Mouse (Mus musculus) left cerebral cortex, postnatal 25 days (tissue): ENCODE measurements at regions not wholly inside any gene's neighbourhood (a gene's known extent, or its start where the extent isn't known, plus 50 kb on each side); places are given as distances from the start of the nearest gene placed in this dataset.

ENCODE experiments used
- DNase-seq, 2 experiments: peaks; one replicate each; pipeline ENCODE4 v3.0.0; 2022; ENCODE audit warnings: low spot score in 2 of 2, mixed read lengths in 1 of 2
- intact Hi-C: fragments of 180-260 bp; cut with DNase I; formaldehyde crosslinking; loops from one replicate; pipeline ENCODE4 v1.15.1; 2025

- no peak for DNase-seq
- intact Hi-C loops = no loop called here
Observed at GRCm38 (mm10) chr1:155041592-155041991, 57.8 kb downstream of the Ier5 start.

GRCm38 (mm10) chr1:155040939-155041371 lies 58.5 kb downstream of the Ier5 start:
- intact Hi-C loops = loop anchor here (1.0 kb wide), 1 partner anchor 12 kb away; no protein-coding TSS in a partner anchor
- peak in 1 of 2 experiments; percentile 58 for DNase-seq

- intact Hi-C loops = loop anchor here (1.0 kb wide), 1 partner anchor 11 kb away; no protein-coding TSS in a partner anchor
- peak in 1 of 2 experiments; percentile 68 for DNase-seq
Observed at GRCm38 (mm10) chr1:155040086-155040726, 59.2 kb downstream of the Ier5 start.

- DNase-seq = peak in 1 of 2 experiments; percentile 89
- intact Hi-C loops = no loop called here
Observed at GRCm38 (mm10) chr1:155038631-155039625, 60.5 kb downstream of the Ier5 start.

GRCm38 (mm10) chr1:155037479-155037878 lies 62.0 kb downstream of the Ier5 start:
- no peak for DNase-seq
- intact Hi-C loops = no loop called here

DNA sequence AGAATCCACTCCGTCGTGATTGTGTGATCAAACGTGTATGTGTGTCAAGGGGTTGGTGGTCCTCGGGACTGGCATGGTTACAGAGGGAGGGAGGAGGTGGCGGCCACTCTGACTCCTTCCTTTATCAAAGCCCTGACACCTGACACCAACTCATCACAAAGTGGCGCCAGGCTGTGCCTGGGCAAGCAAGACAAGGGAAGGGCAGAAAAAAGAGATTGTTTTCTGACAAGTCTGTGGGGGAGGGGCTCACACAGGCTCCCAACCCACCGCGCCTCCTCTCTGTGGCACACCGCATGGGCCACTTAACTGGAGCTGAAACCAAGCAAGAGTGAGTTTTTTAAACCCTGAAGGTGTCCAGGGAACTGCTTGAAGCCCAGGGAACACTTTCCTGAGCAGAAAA lies 68.5 kb downstream of the Ier5 start:
- intact Hi-C loops = no loop called here
- DNase-seq = no peak

GRCm38 (mm10) chr1:155029195-155029879 lies 70.1 kb downstream of the Ier5 start:
- peak; percentile 70 to 96 for DNase-seq
- intact Hi-C loops = loop anchor here (1.0 to 10.0 kb wide), 5 partner anchors 11 to 505 kb away; no protein-coding TSS in a partner anchor

DNA sequence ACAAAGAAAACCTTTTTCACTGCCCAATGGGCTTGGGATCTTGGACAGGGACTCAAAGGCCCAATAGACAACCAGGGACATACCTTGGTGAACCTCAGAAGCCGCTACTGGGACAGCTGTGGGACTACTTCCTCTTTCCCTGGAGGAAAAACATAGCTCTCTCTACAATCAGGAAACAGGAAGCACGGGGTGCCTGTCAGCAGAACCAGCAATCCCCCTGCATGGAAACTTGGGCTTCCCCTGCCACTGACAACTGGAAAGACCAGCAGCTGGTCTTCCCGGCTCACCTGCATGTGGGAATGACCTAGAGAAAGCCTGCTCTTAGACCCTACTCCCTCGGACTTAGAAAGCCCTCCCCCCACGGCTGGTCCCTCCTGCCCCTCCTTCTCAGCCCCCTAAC lies 70.7 kb downstream of the Ier5 start:
- intact Hi-C loops = loop anchor here (1.0 to 10.0 kb wide), 5 partner anchors 12 to 506 kb away; no protein-coding TSS in a partner anchor
- peak in 1 of 2 experiments; percentile 25 for DNase-seq

- DNase-seq = no peak
- intact Hi-C loops = loop anchor here (2.0 to 10.0 kb wide), 3 partner anchors 61 to 507 kb away; no protein-coding TSS in a partner anchor
Observed at GRCm38 (mm10) chr1:155028147-155028546, 71.3 kb downstream of the Ier5 start.

- DNase-seq = peak; percentile 52 to 84
- intact Hi-C loops = loop anchor here (2.0 to 10.0 kb wide), 3 partner anchors 197 to 507 kb away; no protein-coding TSS in a partner anchor
Observed at GRCm38 (mm10) chr1:155027583-155027982, 71.9 kb downstream of the Ier5 start.

- peak; percentile 91 to 93 for DNase-seq
- intact Hi-C loops = loop anchor here (2.0 to 10.0 kb wide), 3 partner anchors 199 to 509 kb away; no protein-coding TSS in a partner anchor
Observed at GRCm38 (mm10) chr1:155025862-155026478, 73.5 kb downstream of the Ier5 start.

- no peak for DNase-seq
- intact Hi-C loops = loop anchor here (10.0 kb wide), 1 partner anchor 511 kb away; no protein-coding TSS in a partner anchor
Observed at GRCm38 (mm10) chr1:155023324-155023723, 76.1 kb downstream of the Ier5 start.

GRCm38 (mm10) chr1:155015669-155016068 lies 83.8 kb downstream of the Ier5 start:
- DNase-seq = peak in 1 of 2 experiments; percentile 78
- intact Hi-C loops = no loop called here

- DNase-seq = no peak
- intact Hi-C loops = no loop called here
Observed at GRCm38 (mm10) chr1:155014944-155015343, 84.5 kb downstream of the Ier5 start.

DNA sequence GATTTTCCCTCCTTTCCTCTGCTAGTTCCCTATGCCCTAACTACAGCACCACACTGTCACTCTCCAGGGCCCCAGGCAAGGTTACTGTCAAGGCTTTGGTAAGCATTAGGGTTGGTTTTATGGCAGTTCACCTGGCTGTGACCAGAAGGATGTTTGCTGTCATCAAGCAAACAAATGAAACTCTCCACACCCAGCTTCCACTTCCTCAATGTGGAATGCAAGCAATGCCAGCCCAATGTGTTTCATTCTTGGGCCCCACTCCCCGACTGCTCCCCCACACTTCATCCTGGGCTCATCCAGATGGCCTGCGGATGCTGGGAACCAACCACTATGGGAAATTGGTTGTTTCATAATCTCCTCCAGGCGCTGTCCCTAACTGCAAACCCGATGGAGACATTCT lies 85.7 kb downstream of the Ier5 start:
- peak in 1 of 2 experiments; percentile 77 for DNase-seq
- intact Hi-C loops = no loop called here

DNA sequence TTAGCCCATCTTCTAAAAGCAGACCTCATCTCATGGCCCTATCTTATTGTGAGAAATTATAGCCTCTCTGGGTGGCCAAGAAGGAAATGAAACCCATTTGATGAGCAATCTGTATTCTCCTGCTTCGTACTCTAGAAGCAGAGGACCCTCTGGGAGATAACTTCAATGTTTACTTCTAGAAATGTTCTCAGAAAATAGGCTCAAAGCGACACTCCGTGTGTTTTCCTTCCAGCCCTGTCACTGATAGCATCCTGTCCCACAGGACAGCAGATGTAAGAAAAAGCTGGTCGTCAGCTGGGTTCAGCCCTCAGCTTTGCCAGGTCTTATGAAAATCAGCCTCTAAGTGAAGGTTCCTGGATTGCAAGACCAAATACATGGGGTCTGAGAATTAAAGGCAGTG lies 86.1 kb downstream of the Ier5 start:
- DNase-seq = no peak
- intact Hi-C loops = no loop called here

DNA sequence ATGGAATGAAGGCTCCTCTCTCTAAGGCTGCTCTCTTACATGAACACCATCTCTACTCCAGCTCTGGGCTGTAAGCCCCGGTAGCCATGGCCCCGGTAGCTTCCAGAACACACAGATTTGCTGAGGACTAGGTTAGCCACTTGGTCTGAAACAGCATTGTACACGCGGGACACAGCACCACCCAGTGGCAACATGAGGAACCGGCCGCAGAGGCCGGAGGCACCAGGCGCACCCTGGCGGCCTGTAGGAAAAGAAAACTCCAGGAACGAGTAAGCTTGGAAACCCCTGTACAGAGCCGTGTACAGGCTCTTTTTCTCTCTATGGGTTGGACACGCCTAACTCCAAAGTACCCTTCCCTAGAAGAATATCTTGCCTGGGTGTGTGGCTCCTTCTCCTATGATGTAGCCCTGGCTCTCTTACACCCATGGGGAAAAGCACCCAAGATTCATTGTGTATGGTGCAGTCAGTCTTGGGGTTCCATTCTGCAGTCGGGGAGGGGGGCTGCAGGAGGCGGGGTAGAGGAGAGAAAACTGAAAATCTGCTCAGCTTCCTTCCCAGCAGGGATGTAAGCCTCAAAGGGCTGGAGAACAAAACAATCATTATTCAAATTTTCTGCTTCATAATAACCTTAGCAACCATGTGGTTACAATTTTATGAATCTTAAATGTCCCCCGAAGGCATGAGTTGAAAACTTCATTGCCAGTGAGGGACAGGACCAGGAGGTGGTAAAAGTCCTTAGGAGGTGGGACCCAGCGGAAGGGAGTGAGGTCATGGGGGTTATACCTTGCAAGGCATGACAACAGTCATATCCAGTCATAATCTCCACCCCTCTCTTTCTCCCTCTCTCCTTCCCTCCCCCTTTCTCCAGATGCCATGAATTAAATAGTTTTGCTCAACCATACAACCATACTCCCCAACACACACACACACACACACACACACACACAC lies 92.6 kb downstream of the Ier5 start:
- DNase-seq = peak; percentile 94 to 96
- intact Hi-C loops = loop anchor here (1.0 to 10.0 kb wide), 3 partner anchors 122 to 726 kb away; partner anchors contain the start of gene Cacna1e

DNA sequence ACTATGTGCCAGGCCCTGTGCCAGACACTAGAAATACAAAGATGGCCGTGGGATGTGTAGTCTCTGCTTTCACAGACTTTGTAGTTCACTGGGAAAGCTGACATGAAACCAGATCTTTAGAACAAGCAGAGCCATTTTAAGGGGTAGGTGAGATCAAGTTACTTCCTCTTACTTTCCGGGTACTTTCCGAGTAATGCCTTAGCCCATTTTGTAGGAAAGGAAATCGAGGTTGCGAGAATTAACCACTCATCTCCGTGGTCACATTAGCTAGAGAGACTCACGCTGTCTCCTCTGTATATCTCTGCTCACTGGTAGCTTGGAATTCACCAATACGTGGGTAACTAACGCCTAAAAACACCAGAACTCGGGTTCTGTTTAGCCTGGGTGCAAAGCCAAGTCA lies 93.3 kb downstream of the Ier5 start:
- intact Hi-C loops = loop anchor here (1.0 to 10.0 kb wide), 3 partner anchors 121 to 725 kb away; partner anchors contain the start of gene Cacna1e

More for the DNA sequence above, 93.3 kb downstream of the Ier5 start:
- DNase-seq = no peak
